Mouse (Mus musculus) midbrain, embryonic 16.5 days (tissue): Measurements from ENCODE around the gene Six5. TPM values are rescaled to one million over a fixed set of nuclear protein-coding genes. Genes with fewer than 3 reads are reported as not detected.

Experiments used
- ATAC-seq: fragments of 200-750 bp; cut with Nextera tagmentation; 2 replicates; pipeline ENCODE4 v1.8.0; 2017; ENCODE audit warnings: moderate TSS enrichment
- H3K27ac ChIP-seq: fragments of 300-500 bp; sonication (generic); 2 replicates; pipeline ENCODE4 v1.5.1; 2014; ENCODE audit warnings: mild to moderate bottlenecking, low read length, mixed read lengths
- H3K27me3 ChIP-seq: fragments of 300-500 bp; sonication (generic); 2 replicates; pipeline ENCODE4 v1.6.1; 2014; ENCODE audit warnings: low read depth, low read length, mixed read lengths; ENCODE audit not compliant: control insufficient read depth, insufficient read depth
- H3K36me3 ChIP-seq: fragments of 300-500 bp; sonication (generic); 2 replicates; pipeline ENCODE4 v1.6.1; 2014; ENCODE audit warnings: mild to moderate bottlenecking, low read length, moderate library complexity, mixed read lengths; ENCODE audit not compliant: control insufficient read depth, insufficient read depth
- H3K4me1 ChIP-seq: fragments of 300-500 bp; sonication (generic); 2 replicates; pipeline ENCODE4 v1.6.1; 2014; ENCODE audit warnings: mild to moderate bottlenecking, low read length, mixed read lengths; ENCODE audit not compliant: control insufficient read depth, insufficient read depth
- H3K4me2 ChIP-seq: fragments of 300-500 bp; sonication (generic); 2 replicates; pipeline ENCODE4 v1.6.1; 2014; ENCODE audit warnings: mild to moderate bottlenecking, low read length, mixed read lengths
- H3K4me3 ChIP-seq: fragments of 300-500 bp; sonication (generic); 2 replicates; pipeline ENCODE4 v1.5.1; 2014; ENCODE audit warnings: low read depth, mild to moderate bottlenecking, low read length, moderate library complexity, mixed read lengths
- H3K9ac ChIP-seq: fragments of 300-500 bp; sonication (generic); 2 replicates; pipeline ENCODE4 v1.6.1; 2014; ENCODE audit warnings: low read depth, low read length, mixed read lengths
- H3K9me3 ChIP-seq: fragments of 300-500 bp; sonication (generic); replicated peaks from 2 replicates; pipeline ENCODE4 v1.6.1; 2014; ENCODE audit warnings: mild to moderate bottlenecking, low read length, mixed read lengths; ENCODE audit not compliant: control insufficient read depth, poor library complexity, severe bottlenecking
- WGBS: fragments of 180-500 bp; shearing (Covaris S2); extraction: QIAGEN DNeasy Blood & Tissue Kit; methylation state at CpG from one replicate; pipeline ENCODE4 v1.1.7; 2014; 5-methylcytosine and 5-hydroxymethylcytosine counted together
- polyA plus RNA-seq: library from polyadenylated mRNA; unstranded; fragments of >200 nt; fragmentation: Nextera tagmentation; extraction: Ambion mirVana; gene quantifications from 2 replicates; pipeline ENCODE4 v1.2.1, GENCODE M21; 2015

Six5 gene
- polyA plus RNA-seq, 1 experiment from 2014 or later = 1.6 TPM

- Histone ChIP-seq H3K27ac (no peak overlapping the region), H3K4me2 (no peak overlapping the region), H3K36me3 (peaks cover 16% of the 10 kb centered on the region; the same call in 1 of the 2 replicates), H3K4me1 (peaks cover 28% of the 10 kb centered on the region), H3K9ac (0 out of 2 replicates have a peak overlapping the region, but pooled peaks have one; percentile 7), H3K9me3 (no peaks in the 10 kb centered on the region), H3K4me3 (no peak overlapping the region), H3K27me3 (peaks cover 24% of the 10 kb centered on the region)
- no peak for ATAC-seq
- 27% methylated on average over 8 of the region's 17 CpGs for WGBS
Observed at GRCm38 (mm10) chr7:19091913-19092312, 2.5 kb upstream of the Six5 start.

- no peak overlapping the region for H3K4me3 ChIP-seq
- H3K9me3 ChIP-seq = no peaks in the 10 kb centered on the region
- H3K4me2 ChIP-seq = peak overlapping the region; percentile 98; the same call in 1 of the 2 replicates
- ATAC-seq = peak; percentile 50
- peaks cover 24% of the 10 kb centered on the region for H3K27me3 ChIP-seq
- 7% methylated on average over 38 of the region's 38 CpGs for WGBS
- H3K27ac ChIP-seq = no peak overlapping the region
- peaks cover 16% of the 10 kb centered on the region; the same call in 1 of the 2 replicates for H3K36me3 ChIP-seq
- peaks cover 28% of the 10 kb centered on the region for H3K4me1 ChIP-seq
- H3K9ac ChIP-seq = no peak overlapping the region
Observed at GRCm38 (mm10) chr7:19092381-19093173, 1.8 kb upstream of the Six5 start.

- no peaks in the 10 kb centered on the region for H3K9me3 ChIP-seq
- H3K27me3 ChIP-seq = peaks cover 24% of the 10 kb centered on the region
- peaks cover 28% of the 10 kb centered on the region for H3K4me1 ChIP-seq
- peaks cover 16% of the 10 kb centered on the region; the same call in 1 of the 2 replicates for H3K36me3 ChIP-seq
- H3K4me2 ChIP-seq = peak overlapping the region; percentile 98
- H3K4me3 ChIP-seq = peak overlapping the region; percentile 52; the same call in 1 of the 2 replicates
- H3K9ac ChIP-seq = no peak overlapping the region
- peak; percentile 2; the same call in 1 of the 2 replicates for ATAC-seq
- WGBS = under 1% methylated on average over 10 of the region's 15 CpGs
- H3K27ac ChIP-seq = no peak overlapping the region; the same call in 1 of the 2 replicates
Observed at GRCm38 (mm10) chr7:19093174-19093521, 1.2 kb upstream of the Six5 start.

- H3K27me3 ChIP-seq = peaks cover 24% of the 10 kb centered on the region
- no peaks in the 10 kb centered on the region for H3K9me3 ChIP-seq
- H3K4me2 ChIP-seq = peak overlapping the region; percentile 98
- peak overlapping the region; percentile 63 for H3K9ac ChIP-seq
- H3K4me1 ChIP-seq = peaks cover 28% of the 10 kb centered on the region
- peaks cover 14% of the 10 kb centered on the region; the same call in 1 of the 2 replicates for H3K36me3 ChIP-seq
- ATAC-seq = peak; percentile 69
- peak overlapping the region; percentile 60 for H3K27ac ChIP-seq
- WGBS = under 1% methylated on average over 44 of the region's 45 CpGs
- peak overlapping the region; percentile 52 for H3K4me3 ChIP-seq
Observed at GRCm38 (mm10) chr7:19093537-19094385, 633 bp upstream of the Six5 start.

GRCm38 (mm10) chr7:19094826-19095750 lies 694 bp downstream of the Six5 start:
- peaks cover 24% of the 10 kb centered on the region for H3K27me3 ChIP-seq
- H3K4me3 ChIP-seq = peak overlapping the region; percentile 52
- H3K4me2 ChIP-seq = peak overlapping the region; percentile 98
- peaks cover 28% of the 10 kb centered on the region for H3K4me1 ChIP-seq
- peaks cover 11% of the 10 kb centered on the region; the same call in 1 of the 2 replicates for H3K36me3 ChIP-seq
- ATAC-seq = no peak
- under 1% methylated on average over 80 of the region's 87 CpGs for WGBS
- H3K9me3 ChIP-seq = no peaks in the 10 kb centered on the region
- peak overlapping the region; percentile 60 for H3K27ac ChIP-seq
- peak overlapping the region; percentile 63 for H3K9ac ChIP-seq

GRCm38 (mm10) chr7:19095751-19096110 lies 1.3 kb downstream of the Six5 start:
- H3K36me3 ChIP-seq = peaks cover 9% of the 10 kb centered on the region; the same call in 1 of the 2 replicates
- H3K27me3 ChIP-seq = peaks cover 22% of the 10 kb centered on the region
- peaks cover 28% of the 10 kb centered on the region for H3K4me1 ChIP-seq
- 0% methylated on average over 19 of the region's 19 CpGs for WGBS
- peak overlapping the region; percentile 52 for H3K4me3 ChIP-seq
- H3K9ac ChIP-seq = peak overlapping the region; percentile 63; the same call in 1 of the 2 replicates
- peak overlapping the region; percentile 98 for H3K4me2 ChIP-seq
- H3K27ac ChIP-seq = no peak overlapping the region
- no peaks in the 10 kb centered on the region for H3K9me3 ChIP-seq
- ATAC-seq = no peak

- Histone ChIP-seq H3K27ac (no peak overlapping the region), H3K9me3 (no peaks in the 10 kb centered on the region), H3K27me3 (peaks cover 17% of the 10 kb centered on the region), H3K9ac (no peak overlapping the region), H3K4me1 (peaks cover 28% of the 10 kb centered on the region), H3K4me2 (peak overlapping the region; percentile 98), H3K36me3 (peaks cover 6% of the 10 kb centered on the region; the same call in 1 of the 2 replicates), H3K4me3 (no peak overlapping the region)
- ATAC-seq = no peak
- WGBS = 62% methylated on average over 5 of the region's 5 CpGs
Observed at GRCm38 (mm10) chr7:19096421-19096976, 2.1 kb downstream of the Six5 start.

GRCm38 (mm10) chr7:19097217-19097616 lies 2.8 kb downstream of the Six5 start:
- no peaks in the 10 kb centered on the region for H3K36me3 ChIP-seq
- peaks cover 28% of the 10 kb centered on the region for H3K4me1 ChIP-seq
- H3K9me3 ChIP-seq = no peaks in the 10 kb centered on the region
- ATAC-seq = no peak
- H3K27me3 ChIP-seq = peaks cover 14% of the 10 kb centered on the region
- no peak overlapping the region for H3K9ac ChIP-seq
- no peak overlapping the region for H3K4me2 ChIP-seq
- no peak overlapping the region for H3K4me3 ChIP-seq
- 75% methylated on average over 2 of the region's 2 CpGs for WGBS
- no peak overlapping the region for H3K27ac ChIP-seq
